Mouse (Mus musculus) liver, embryonic 13.5 days (tissue): Measurements from ENCODE around the gene Ceacam19. TPM values are rescaled to one million over a fixed set of nuclear protein-coding genes. Genes with fewer than 3 reads are reported as not detected.

Source experiments
- ATAC-seq: fragments of 200-750 bp; cut with Nextera tagmentation; 2 replicates; pipeline ENCODE4 v1.8.0; 2017; ENCODE audit warnings: low read depth, mild to moderate bottlenecking, moderate number of reproducible peaks, moderate library complexity
- DNase-seq: peaks from one replicate; pipeline ENCODE4 v3.0.0; 2022
- H3K27ac ChIP-seq: fragments of 300-500 bp; sonication (generic); 2 replicates; pipeline ENCODE4 v1.5.1; 2015; ENCODE audit warnings: moderate library complexity, mild to moderate bottlenecking, inconsistent platforms
- H3K27me3 ChIP-seq: fragments of 300-500 bp; sonication (generic); 2 replicates; pipeline ENCODE4 v1.6.1; 2015; ENCODE audit warnings: mild to moderate bottlenecking, inconsistent platforms
- H3K36me3 ChIP-seq: fragments of 300-500 bp; sonication (generic); 2 replicates; pipeline ENCODE4 v1.6.1; 2015; ENCODE audit warnings: mild to moderate bottlenecking, inconsistent platforms
- H3K4me1 ChIP-seq: fragments of 300-500 bp; sonication (generic); replicated peaks from 2 replicates; pipeline ENCODE4 v1.6.1; 2015; ENCODE audit warnings: inconsistent platforms
- H3K4me2 ChIP-seq: fragments of 300-500 bp; sonication (generic); 2 replicates; pipeline ENCODE4 v1.6.1; 2015; ENCODE audit warnings: inconsistent platforms, mild to moderate bottlenecking, moderate library complexity
- H3K4me3 ChIP-seq: fragments of 300-500 bp; sonication (generic); replicated peaks from 2 replicates; pipeline ENCODE4 v1.5.1; 2015; ENCODE audit warnings: mild to moderate bottlenecking, inconsistent platforms
- H3K9ac ChIP-seq: fragments of 300-500 bp; sonication (generic); 2 replicates; pipeline ENCODE4 v1.6.1; 2015; ENCODE audit warnings: mild to moderate bottlenecking, inconsistent platforms
- H3K9me3 ChIP-seq: fragments of 300-500 bp; sonication (generic); replicated peaks from 2 replicates; pipeline ENCODE4 v1.6.1; 2016; ENCODE audit warnings: inconsistent platforms
- WGBS: fragments of 180-500 bp; shearing (Covaris S2); methylation state at CpG from one replicate; pipeline ENCODE4 v1.1.7; 2015; ENCODE audit not compliant: insufficient replicate concordance; 5-methylcytosine and 5-hydroxymethylcytosine counted together
- polyA plus RNA-seq: library from polyadenylated mRNA; unstranded; fragments of >200 nt; fragmentation: Nextera tagmentation; extraction: Ambion mirVana; gene quantifications from 2 replicates; pipeline ENCODE4 v1.2.1, GENCODE M21; 2015

Ceacam19 gene
- polyA plus RNA-seq, 1 experiment from 2014 or later, result not detected

GRCm38 (mm10) chr7:19876781-19877425 lies 10.9 kb downstream of the Ceacam19 start:
- no peak overlapping the region for H3K27ac ChIP-seq
- peaks cover 18% of the 10 kb centered on the region for H3K4me1 ChIP-seq
- no peaks in the 10 kb centered on the region for H3K27me3 ChIP-seq
- ATAC-seq (peak; percentile 58), DNase-seq (no peak)
- no peaks in the 10 kb centered on the region for H3K9me3 ChIP-seq
- no peak overlapping the region for H3K4me3 ChIP-seq
- H3K4me2 ChIP-seq, result peak overlapping the region; percentile 11; the same call in 1 of the 2 replicates
- WGBS, result 20% methylated on average over 14 of the region's 14 CpGs
- H3K36me3 ChIP-seq, result no peaks in the 10 kb centered on the region
- no peak overlapping the region for H3K9ac ChIP-seq

- ATAC-seq, result peak; percentile 35; the same call in 1 of the 2 replicates
- WGBS, result 22% methylated on average over 13 of the region's 13 CpGs
- no peak for DNase-seq
These were observed 11.7 kb downstream of the Ceacam19 start for GRCm38 (mm10) chr7:19875948-19876682.

GRCm38 (mm10) chr7:19871943-19872601 lies 15.7 kb downstream of the Ceacam19 start:
- no peak for ATAC-seq
- no peak for DNase-seq
- no peak overlapping the region for H3K9ac ChIP-seq
- no peaks in the 10 kb centered on the region for H3K9me3 ChIP-seq
- WGBS, result 19% methylated on average over 5 of the region's 5 CpGs
- no peak overlapping the region for H3K4me3 ChIP-seq
- no peaks in the 10 kb centered on the region for H3K27me3 ChIP-seq
- peaks cover 18% of the 10 kb centered on the region for H3K4me1 ChIP-seq
- H3K36me3 ChIP-seq, result no peaks in the 10 kb centered on the region
- H3K4me2 ChIP-seq, result no peak overlapping the region
- H3K27ac ChIP-seq, result no peak overlapping the region

More at GRCm38 (mm10) chr7:19875948-19876682, 11.7 kb downstream of the Ceacam19 start:
- H3K36me3 ChIP-seq, result no peaks in the 10 kb centered on the region
- H3K27ac ChIP-seq, result no peak overlapping the region
- no peak overlapping the region for H3K4me2 ChIP-seq
- peaks cover 18% of the 10 kb centered on the region for H3K4me1 ChIP-seq
- no peaks in the 10 kb centered on the region for H3K9me3 ChIP-seq
- H3K9ac ChIP-seq, result no peak overlapping the region
- no peaks in the 10 kb centered on the region for H3K27me3 ChIP-seq
- H3K4me3 ChIP-seq, result no peak overlapping the region

GRCm38 (mm10) chr7:19871137-19871621 lies 16.6 kb downstream of the Ceacam19 start:
- Histone ChIP-seq H3K27ac (peak overlapping the region; percentile 18; the same call in 1 of the 2 replicates), H3K27me3 (no peaks in the 10 kb centered on the region), H3K9ac (no peak overlapping the region), H3K36me3 (no peaks in the 10 kb centered on the region), H3K4me1 (peaks cover 9% of the 10 kb centered on the region), H3K4me3 (no peak overlapping the region), H3K4me2 (no peak overlapping the region), H3K9me3 (no peaks in the 10 kb centered on the region)
- DNase-seq (no peak), ATAC-seq (peak; percentile 51)
- 16% methylated on average over 10 of the region's 10 CpGs for WGBS

- Histone ChIP-seq H3K27ac (no peak overlapping the region), H3K4me3 (no peak overlapping the region), H3K4me1 (peaks cover 14% of the 10 kb centered on the region; the same call in 1 of the 2 replicates), H3K36me3 (no peaks in the 10 kb centered on the region), H3K4me2 (no peak overlapping the region), H3K27me3 (no peaks in the 10 kb centered on the region), H3K9ac (no peak overlapping the region), H3K9me3 (no peaks in the 10 kb centered on the region)
- no peak for ATAC-seq
- no peak for DNase-seq
- WGBS, result 71% methylated on average over 16 of the region's 16 CpGs
These were observed 19.9 kb downstream of the Ceacam19 start for GRCm38 (mm10) chr7:19867751-19868399.

GRCm38 (mm10) chr7:19866490-19866889 lies 21.3 kb downstream of the Ceacam19 start:
- Histone ChIP-seq H3K4me2 (no peak overlapping the region), H3K9ac (no peak overlapping the region), H3K36me3 (no peaks in the 10 kb centered on the region), H3K27me3 (no peaks in the 10 kb centered on the region), H3K4me3 (no peak overlapping the region), H3K27ac (no peak overlapping the region), H3K9me3 (no peaks in the 10 kb centered on the region), H3K4me1 (peaks cover 14% of the 10 kb centered on the region; the same call in 1 of the 2 replicates)
- 69% methylated on average over 6 of the region's 6 CpGs for WGBS
- ATAC-seq (no peak), DNase-seq (no peak)

GRCm38 (mm10) chr7:19865246-19866036 lies 22.3 kb downstream of the Ceacam19 start:
- Histone ChIP-seq H3K9ac (no peak overlapping the region), H3K4me3 (no peak overlapping the region), H3K27me3 (no peaks in the 10 kb centered on the region), H3K27ac (no peak overlapping the region), H3K4me1 (peaks cover 11% of the 10 kb centered on the region; the same call in 1 of the 2 replicates), H3K4me2 (no peak overlapping the region), H3K9me3 (no peaks in the 10 kb centered on the region), H3K36me3 (no peaks in the 10 kb centered on the region)
- DNase-seq (no peak), ATAC-seq (peak; percentile 71)
- WGBS, result 60% methylated on average over 8 of the region's 8 CpGs

- H3K27me3 ChIP-seq, result no peaks in the 10 kb centered on the region
- H3K9ac ChIP-seq, result no peak overlapping the region
- H3K36me3 ChIP-seq, result no peaks in the 10 kb centered on the region
- H3K4me1 ChIP-seq, result peaks cover 11% of the 10 kb centered on the region; the same call in 1 of the 2 replicates
- 22% methylated on average over 2 of the region's 2 CpGs for WGBS
- H3K27ac ChIP-seq, result no peak overlapping the region
- ATAC-seq, result no peak
- no peak overlapping the region for H3K4me2 ChIP-seq
- H3K9me3 ChIP-seq, result no peaks in the 10 kb centered on the region
- H3K4me3 ChIP-seq, result no peak overlapping the region
- no peak for DNase-seq
These were observed 23.5 kb downstream of the Ceacam19 start for GRCm38 (mm10) chr7:19864241-19864640.

- ATAC-seq (no peak), DNase-seq (no peak)
- no peak within 1 kb of the TSS for H3K9ac ChIP-seq
- no peak within 1 kb of the TSS for H3K4me3 ChIP-seq
- WGBS, result 67% methylated on average over 9 of the region's 9 CpGs
- peaks cover 11% of the 10 kb centered on the region; the same call in 1 of the 2 replicates for H3K4me1 ChIP-seq
- H3K27ac ChIP-seq, result no peak within 1 kb of the TSS
- H3K9me3 ChIP-seq, result no peaks in the 10 kb centered on the region
- 0 out of 2 replicates have a peak, but pooled peaks cover 4% of the 10 kb centered on the region for H3K27me3 ChIP-seq
- no peaks in the 10 kb centered on the region for H3K36me3 ChIP-seq
- H3K4me2 ChIP-seq, result no peak within 1 kb of the TSS
These were observed 26.6 kb downstream of the Ceacam19 start, which contains the start of gene Ceacam16 for GRCm38 (mm10) chr7:19861199-19861598. Gene Ceacam16 (minus strand): TSS chr7:19861299.

- ATAC-seq (no peak), DNase-seq (no peak)
- Histone ChIP-seq H3K9ac (no peak overlapping the region), H3K36me3 (no peaks in the 10 kb centered on the region), H3K4me3 (no peak overlapping the region), H3K4me1 (no peaks in the 10 kb centered on the region), H3K27ac (no peak overlapping the region), H3K9me3 (no peaks in the 10 kb centered on the region), H3K27me3 (0 out of 2 replicates have a peak, but pooled peaks cover 4% of the 10 kb centered on the region), H3K4me2 (no peak overlapping the region)
- WGBS, result 48% methylated on average over 10 of the region's 10 CpGs
These were observed 28.0 kb downstream of the Ceacam19 start for GRCm38 (mm10) chr7:19859740-19860139.
